ENCODE assay signal across 19 mouse cellular contexts in genomic region chr11:93646216-93646615, GRCm38 (mm10).
"Had no signal": no experiment of that assay in that cellular context is flagged by ENCODE, and none has a peak within 500 bp of the region (broad histone marks: within the 10 kb centered on the region; RNA-seq: fewer than 3 reads in every experiment).

No protein-coding gene starts in this region.

- DNase-seq: lung, adult 18-20 months; lung, embryonic 14.5 days; lung, postnatal 10 days; lung, postnatal 4 days; midbrain, embryonic 14.5 days; retina, postnatal 1 day; right cerebral cortex, adult 18-20 months; right cerebral cortex, postnatal 25 days; right cerebral cortex, postnatal 4 days; spleen, adult 18-20 months; thymus, adult 2 months; thymus, postnatal 25 days; thymus, postnatal 4 days had no signal

- ATAC-seq: midbrain, embryonic 16.5 days had no signal

- H3K4me3 ChIP-seq: midbrain, embryonic 10.5 days; midbrain, embryonic 12.5 days; myocyte; neural tube, embryonic 13.5 days; neural tube, embryonic 15.5 days had no signal

- H3K27ac ChIP-seq: midbrain, embryonic 10.5 days; midbrain, embryonic 12.5 days; neural tube, embryonic 13.5 days; neural tube, embryonic 15.5 days had no signal
